Mouse (Mus musculus) testis, adult 2 months (tissue): ENCODE data around the gene Etl4.

Experiments
- CTCF ChIP-seq: fragments of 200-500 bp; IDR thresholded peaks from 2 replicates; pipeline ENCODE4 v1.5.1; 2012; ENCODE audit warnings: low read depth, mild to moderate bottlenecking, inconsistent platforms, low read length, moderate library complexity; ENCODE audit not compliant: control insufficient read depth, insufficient read depth, insufficient replicate concordance
- POLR2A ChIP-seq: fragments of 200-500 bp; IDR thresholded peaks from 2 replicates; pipeline ENCODE4 v1.6.1; 2012; ENCODE audit warnings: low read depth, mild to moderate bottlenecking, inconsistent platforms, low read length, moderate library complexity; ENCODE audit not compliant: control insufficient read depth

DNA sequence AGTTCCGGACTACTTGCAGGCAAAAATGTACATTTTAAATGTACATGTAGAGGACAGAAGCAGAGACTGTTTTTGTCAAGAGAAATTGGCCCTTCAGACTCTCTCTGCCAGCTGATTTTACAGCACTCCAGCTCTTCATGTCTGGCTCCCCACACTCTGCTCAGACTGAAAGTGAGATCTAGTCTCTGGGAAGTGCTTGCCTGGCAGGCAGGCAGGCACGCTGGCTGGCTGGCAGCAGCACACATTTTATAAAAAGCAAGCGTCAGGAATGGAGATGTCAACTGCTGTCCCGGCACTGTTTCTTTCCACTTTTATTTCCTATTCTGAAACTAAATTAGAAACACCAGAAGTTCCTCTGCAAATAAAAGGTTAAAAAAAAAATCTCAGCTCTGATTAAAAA, 339.8 kb downstream of the Etl4 start:
- TF ChIP-seq CTCF (no peak), POLR2A (no peak)
